In genomic region chr7:117585164-117585563, GRCm38 (mm10) we compare ENCODE assay signal across 16 mouse cellular contexts.
A peak's percentile ranks its signal among the peaks of the same experiment; 100 is the strongest.
DNase-seq lines count a peak whose midpoint lies in the region; ATAC-seq and TF ChIP-seq lines count a peak whose summit lies in the region.
"Had no signal": no experiment of that assay in that cellular context is flagged by ENCODE, and none has a peak within 500 bp of the region (broad histone marks: within the 10 kb centered on the region; RNA-seq: fewer than 3 reads in every experiment).

No protein-coding gene starts in this region.

- no peak overlapping the region for H3K4me3 ChIP-seq in forebrain, embryonic 14.5 days (ENCODE audit: low read depth, low read length)
- no peak overlapping the region for H3K4me3 ChIP-seq in forebrain, embryonic 15.5 days
- H3K4me3 ChIP-seq in limb, embryonic 14.5 days (replicated peaks; ENCODE audit: low read length) = no peak overlapping the region
- no peak overlapping the region for H3K4me3 ChIP-seq in limb, embryonic 10.5 days
- H3K4me3 ChIP-seq in hindbrain, embryonic 16.5 days (ENCODE audit: low read length) = no peak overlapping the region
- H3K4me3 ChIP-seq: embryonic facial prominence, embryonic 12.5 days; heart, embryonic 10.5 days; liver, embryonic 15.5 days; myocyte had no signal

- H3K27ac ChIP-seq in forebrain, embryonic 14.5 days (ENCODE audit: low read depth, low read length) = peak overlapping the region; percentile 10; the same call in 1 of the 2 replicates
- H3K27ac ChIP-seq in forebrain, embryonic 15.5 days (replicated peaks) = no peak overlapping the region
- no peak overlapping the region for H3K27ac ChIP-seq in limb, embryonic 14.5 days (replicated peaks; ENCODE audit: low read depth, low read length)
- no peak overlapping the region for H3K27ac ChIP-seq in limb, embryonic 10.5 days
- H3K27ac ChIP-seq in hindbrain, embryonic 16.5 days (ENCODE audit: low read depth, low read length) = peak overlapping the region; percentile 50; the same call in 1 of the 2 replicates
- H3K27ac ChIP-seq: embryonic facial prominence, embryonic 12.5 days; heart, embryonic 10.5 days; liver, embryonic 15.5 days had no signal

- peak; percentile 58 for ATAC-seq in forebrain, embryonic 14.5 days
- ATAC-seq in forebrain, embryonic 15.5 days (replicated peaks) = no peak; the same call in 1 of the 2 replicates
- no peak for ATAC-seq in limb, embryonic 14.5 days (ENCODE audit: low FRiP score, low read depth)
- ATAC-seq in hindbrain, embryonic 16.5 days = peak; percentile 44
- ATAC-seq: activated CD4-positive, CD25-positive, alpha-beta regulatory T cell, adult 4 months; CD4-positive, CD25-positive, alpha-beta regulatory T cell, adult 4 months had no signal

- WGBS in forebrain, embryonic 14.5 days = 27% methylated on average over 5 of the region's 5 CpGs
- 24% methylated on average over 5 of the region's 5 CpGs for WGBS in forebrain, embryonic 15.5 days
- WGBS in limb, embryonic 14.5 days = 55% methylated on average over 5 of the region's 5 CpGs
- 86% methylated on average over 5 of the region's 5 CpGs for WGBS in limb, embryonic 10.5 days
- WGBS in hindbrain, embryonic 16.5 days = 44% methylated on average over 5 of the region's 5 CpGs

- H3K9me3 ChIP-seq in forebrain, embryonic 14.5 days (replicated peaks; ENCODE audit: control insufficient read depth, low read length) = no peaks in the 10 kb centered on the region
- no peaks in the 10 kb centered on the region for H3K9me3 ChIP-seq in forebrain, embryonic 15.5 days
- H3K9me3 ChIP-seq in limb, embryonic 14.5 days (ENCODE audit: control insufficient read depth, low read length) = no peaks in the 10 kb centered on the region
- H3K9me3 ChIP-seq in limb, embryonic 10.5 days (replicated peaks) = no peaks in the 10 kb centered on the region
- no peaks in the 10 kb centered on the region for H3K9me3 ChIP-seq in hindbrain, embryonic 16.5 days (ENCODE audit: control insufficient read depth, low read length)
- H3K9me3 ChIP-seq: embryonic facial prominence, embryonic 12.5 days; heart, embryonic 10.5 days; liver, embryonic 15.5 days had no signal

- DNase-seq in forebrain, embryonic 14.5 days (ENCODE audit: low spot score) = peak; percentile 60
- peak; percentile 17 for DNase-seq in limb, embryonic 14.5 days (ENCODE audit: low spot score)
- DNase-seq in limb, embryonic 10.5 days (ENCODE audit: low spot score) = no peak
- peak; percentile 16 for DNase-seq in Muller cell, postnatal 12 days (ENCODE audit: inconsistent ontology term)
- no peak for DNase-seq in urinary bladder, adult 18-20 months (ENCODE audit: low spot score in 2 of 2)
- DNase-seq: gastrocnemius, postnatal 25 days; kidney, adult 18-20 months; thymus, adult 2 months had no signal

- no peaks in the 10 kb centered on the region for H3K27me3 ChIP-seq in forebrain, embryonic 14.5 days (replicated peaks; ENCODE audit: control insufficient read depth, insufficient read depth, low read length)
- no peaks in the 10 kb centered on the region for H3K27me3 ChIP-seq in forebrain, embryonic 15.5 days
- H3K27me3 ChIP-seq in limb, embryonic 14.5 days (ENCODE audit: control insufficient read depth, insufficient read depth, low read length) = no peaks in the 10 kb centered on the region
- no peaks in the 10 kb centered on the region for H3K27me3 ChIP-seq in limb, embryonic 10.5 days (ENCODE audit: low read depth, poor library complexity, severe bottlenecking)
- no peaks in the 10 kb centered on the region for H3K27me3 ChIP-seq in hindbrain, embryonic 16.5 days (replicated peaks; ENCODE audit: control insufficient read depth, insufficient read depth, low read length)
- H3K27me3 ChIP-seq: embryonic facial prominence, embryonic 12.5 days; liver, embryonic 15.5 days had no signal

- no peaks in the 10 kb centered on the region for H3K36me3 ChIP-seq in forebrain, embryonic 14.5 days (ENCODE audit: control insufficient read depth, insufficient read depth, low read length)
- H3K36me3 ChIP-seq in forebrain, embryonic 15.5 days = no peaks in the 10 kb centered on the region
- H3K36me3 ChIP-seq in limb, embryonic 14.5 days (ENCODE audit: control insufficient read depth, insufficient read depth, low read length) = no peaks in the 10 kb centered on the region
- no peaks in the 10 kb centered on the region for H3K36me3 ChIP-seq in limb, embryonic 10.5 days
- no peaks in the 10 kb centered on the region for H3K36me3 ChIP-seq in hindbrain, embryonic 16.5 days (ENCODE audit: control insufficient read depth, insufficient read depth, low read length)
- H3K36me3 ChIP-seq: embryonic facial prominence, embryonic 12.5 days; heart, embryonic 10.5 days; liver, embryonic 15.5 days had no signal

- H3K4me1 ChIP-seq in forebrain, embryonic 14.5 days (ENCODE audit: control insufficient read depth, insufficient read depth, low read length) = peaks cover 21% of the 10 kb centered on the region
- peaks cover 31% of the 10 kb centered on the region for H3K4me1 ChIP-seq in forebrain, embryonic 15.5 days
- H3K4me1 ChIP-seq in limb, embryonic 14.5 days (ENCODE audit: control insufficient read depth, insufficient read depth, low read length) = peaks cover 6% of the 10 kb centered on the region
- H3K4me1 ChIP-seq in limb, embryonic 10.5 days = no peaks in the 10 kb centered on the region
- peaks cover 5% of the 10 kb centered on the region for H3K4me1 ChIP-seq in hindbrain, embryonic 16.5 days (ENCODE audit: control insufficient read depth, insufficient read depth, low read depth, low read length)
- H3K4me1 ChIP-seq: embryonic facial prominence, embryonic 12.5 days; heart, embryonic 10.5 days; liver, embryonic 15.5 days had no signal

- H3K4me2 ChIP-seq in forebrain, embryonic 14.5 days (ENCODE audit: low read length) = no peak overlapping the region
- no peak overlapping the region for H3K4me2 ChIP-seq in forebrain, embryonic 15.5 days (replicated peaks)
- no peak overlapping the region for H3K4me2 ChIP-seq in limb, embryonic 14.5 days (replicated peaks; ENCODE audit: low read depth, low read length, severe bottlenecking)
- no peak overlapping the region for H3K4me2 ChIP-seq in hindbrain, embryonic 16.5 days (ENCODE audit: low read length)
- H3K4me2 ChIP-seq: embryonic facial prominence, embryonic 12.5 days; liver, embryonic 15.5 days had no signal

- TF ChIP-seq POLR2A in limb, embryonic 14.5 days (IDR thresholded peaks at IDR 0.05; ENCODE audit: borderline replicate concordance, extremely low read depth, insufficient read depth, insufficient read length) = no peak

- H3K9ac ChIP-seq in forebrain, embryonic 14.5 days (ENCODE audit: low read length) = no peak overlapping the region
- H3K9ac ChIP-seq in forebrain, embryonic 15.5 days (replicated peaks) = no peak overlapping the region
- H3K9ac ChIP-seq in limb, embryonic 14.5 days (ENCODE audit: low read depth, low read length, severe bottlenecking) = no peak overlapping the region
- no peak overlapping the region for H3K9ac ChIP-seq in hindbrain, embryonic 16.5 days (ENCODE audit: low read depth, low read length)
- H3K9ac ChIP-seq: embryonic facial prominence, embryonic 12.5 days; liver, embryonic 15.5 days had no signal

Comparison
In these comparisons a context has a peak if more than half of its experiments do, and no peak if none do; other contexts are left out.
1. ATAC-seq: peak in forebrain, embryonic 14.5 days (single experiment) and hindbrain, embryonic 16.5 days (single experiment); none in forebrain, embryonic 15.5 days (single experiment) and limb, embryonic 14.5 days (single experiment).
2. DNase-seq: peak in forebrain, embryonic 14.5 days (single experiment), limb, embryonic 14.5 days (single experiment) and Muller cell, postnatal 12 days (single experiment); none in limb, embryonic 10.5 days (single experiment) and urinary bladder, adult 18-20 months (0 of 2).
3. H3K27ac ChIP-seq: peak in forebrain, embryonic 14.5 days (single experiment) and hindbrain, embryonic 16.5 days (single experiment); none in forebrain, embryonic 15.5 days (single experiment), limb, embryonic 14.5 days (single experiment) and limb, embryonic 10.5 days (single experiment).